Mouse (Mus musculus): ENCODE measurements around the gene Clec2i.
A peak's percentile ranks its signal among the peaks of the same experiment; 100 is the strongest.
"Not testable (repeated sequence)": the region's sequence is repeated elsewhere in the genome, so short reads cannot be mapped to it uniquely, and the experiment has no call there.

The Clec2i gene

GRCm38 (mm10) chr6:128854895-128855294 is 32.5 kb upstream of the Clec2i start:
- DNase-seq (ENCODE audit: low spot score in 2 of 2): no peak

- no peak for DNase-seq (ENCODE audit: low spot score in 2 of 2)
These were observed 31.9 kb upstream of the Clec2i start for GRCm38 (mm10) chr6:128855477-128855876.

- peak in 1 of 2 experiments; percentile 72 for DNase-seq (ENCODE audit: low spot score in 2 of 2)
These were observed 31.1 kb upstream of the Clec2i start for GRCm38 (mm10) chr6:128856250-128856649.

- DNase-seq (ENCODE audit: low spot score in 2 of 2): no peak
These were observed 29.4 kb upstream of the Clec2i start for GRCm38 (mm10) chr6:128857976-128858375.

- DNase-seq (ENCODE audit: low spot score in 2 of 2): no peak
These were observed 18.5 kb upstream of the Clec2i start for GRCm38 (mm10) chr6:128868861-128869260.

GRCm38 (mm10) chr6:128871910-128872610 is 15.3 kb upstream of the Clec2i start:
- DNase-seq (ENCODE audit: low spot score in 2 of 2): no peak

GRCm38 (mm10) chr6:128888834-128889233 is 1.4 kb downstream of the Clec2i start:
- no peak for DNase-seq (ENCODE audit: low spot score in 2 of 2)

GRCm38 (mm10) chr6:128890948-128891355 is 3.6 kb downstream of the Clec2i start, which contains the start of gene BC035044:
TSS of gene BC035044 (minus strand) at chr6:128891126.
- no peak for DNase-seq (ENCODE audit: low spot score in 2 of 2)

- DNase-seq (ENCODE audit: low spot score in 2 of 2): no peak
These were observed 8.1 kb downstream of the Clec2i start for GRCm38 (mm10) chr6:128895404-128896001.

GRCm38 (mm10) chr6:128900044-128900443 is 12.7 kb downstream of the Clec2i start:
- DNase-seq (ENCODE audit: low spot score in 2 of 2): no peak

GRCm38 (mm10) chr6:128900796-128901552 is 13.6 kb downstream of the Clec2i start:
- not testable (repeated sequence) for DNase-seq (ENCODE audit: low spot score in 2 of 2)

- DNase-seq (ENCODE audit: low spot score in 2 of 2): no peak
These were observed 26.3 kb downstream of the Clec2i start for GRCm38 (mm10) chr6:128913598-128914254.

GRCm38 (mm10) chr6:128917322-128917721 is 29.9 kb downstream of the Clec2i start:
- no peak for DNase-seq (ENCODE audit: low spot score in 2 of 2)

- DNase-seq (ENCODE audit: low spot score in 2 of 2): no peak
These were observed 45.7 kb downstream of the Clec2i start for GRCm38 (mm10) chr6:128933050-128933449.

GRCm38 (mm10) chr6:128934081-128934480 is 46.7 kb downstream of the Clec2i start, which contains the start of gene Clec2g:
TSS of gene Clec2g (plus strand) at chr6:128934381.
- DNase-seq (ENCODE audit: low spot score in 2 of 2): not testable (repeated sequence)

- DNase-seq (ENCODE audit: low spot score in 2 of 2): not testable (repeated sequence)
These were observed 48.7 kb downstream of the Clec2i start for GRCm38 (mm10) chr6:128935889-128936665.

GRCm38 (mm10) chr6:128941646-128942421 is 54.4 kb downstream of the Clec2i start:
- no peak for DNase-seq (ENCODE audit: low spot score in 2 of 2)

GRCm38 (mm10) chr6:128945564-128945963 is 58.2 kb downstream of the Clec2i start:
- DNase-seq (ENCODE audit: low spot score in 2 of 2): no peak
